Mouse (Mus musculus): ENCODE data around the gene Gm42417. TPM values are rescaled to one million over a fixed set of nuclear protein-coding genes. Genes with fewer than 3 reads are reported as not detected.
A peak's percentile ranks its signal among the peaks of the same experiment; 100 is the strongest.

Gm42417 gene
- polyA plus RNA-seq, 1 experiment from 2014 or later: 0.29 TPM

DNA sequence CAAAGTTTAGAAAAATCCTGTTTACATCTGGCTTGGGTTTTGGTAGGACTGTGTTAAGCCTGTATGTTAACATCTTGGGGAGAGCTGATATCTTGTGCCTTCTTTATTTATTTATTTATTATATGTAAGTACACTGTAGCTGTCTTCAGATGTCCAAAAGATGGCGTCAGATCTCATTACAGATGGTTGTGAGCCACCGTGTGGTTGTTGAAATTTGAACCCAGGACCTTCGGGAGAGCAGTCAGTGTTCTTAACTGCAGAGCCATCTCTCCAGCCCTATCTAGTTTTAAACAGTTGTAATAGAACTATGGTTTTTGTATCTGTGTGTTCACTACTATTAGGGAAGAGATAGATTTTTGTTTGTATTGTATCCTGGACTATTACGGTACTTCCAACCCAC is 10.0 kb downstream of the Gm42417 start:
- no peak overlapping the region for H3K9ac ChIP-seq (ENCODE audit: low read length)
- peaks cover 9% of the 10 kb centered on the region for H3K36me3 ChIP-seq (ENCODE audit: control insufficient read depth, insufficient read depth, low read length)
- no peak overlapping the region for H3K4me3 ChIP-seq (ENCODE audit: low read depth, low read length)
- no peaks in the 10 kb centered on the region for H3K9me3 ChIP-seq (ENCODE audit: control insufficient read depth, low read length)
- no peak overlapping the region for H3K4me2 ChIP-seq (ENCODE audit: low read depth, severe bottlenecking)
- 88% methylated on average over 4 of the region's 4 CpGs for WGBS
- no peaks in the 10 kb centered on the region for H3K27me3 ChIP-seq (ENCODE audit: control insufficient read depth, insufficient read depth, low read length)
- ATAC-seq (ENCODE audit: insufficient number of reproducible peaks, low FRiP score, low TSS enrichment, low read depth) (no peak), DNase-seq (ENCODE audit: low spot score) (no peak)
- H3K27ac ChIP-seq (replicated peaks; ENCODE audit: low read depth, low read length): no peak overlapping the region
- no peaks in the 10 kb centered on the region for H3K4me1 ChIP-seq (ENCODE audit: control insufficient read depth, insufficient read depth, low read length)

DNA sequence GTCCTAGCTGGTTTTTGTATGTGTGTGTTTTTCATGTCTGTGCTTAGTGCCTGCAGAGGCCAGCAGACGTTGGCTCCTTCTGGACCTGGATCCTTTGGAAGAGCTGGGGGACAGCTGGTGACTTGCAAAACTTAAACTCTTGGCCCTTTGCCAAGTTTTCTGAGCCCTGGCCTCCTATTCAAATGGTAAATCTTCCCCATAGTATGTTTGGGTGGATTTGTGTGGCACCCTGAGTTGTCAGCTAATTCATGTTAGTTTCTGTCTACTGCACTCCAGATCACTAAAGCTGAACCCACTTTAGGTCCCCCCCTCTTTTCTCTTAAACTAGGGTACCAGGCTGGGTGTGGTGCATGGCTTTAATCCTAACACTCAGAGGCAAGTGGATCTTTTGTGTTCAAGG is 10.9 kb downstream of the Gm42417 start:
- no peaks in the 10 kb centered on the region for H3K9me3 ChIP-seq (ENCODE audit: control insufficient read depth, low read length)
- no peaks in the 10 kb centered on the region for H3K27me3 ChIP-seq (ENCODE audit: control insufficient read depth, insufficient read depth, low read length)
- H3K4me2 ChIP-seq (ENCODE audit: low read depth, severe bottlenecking): no peak overlapping the region
- H3K4me3 ChIP-seq (ENCODE audit: low read depth, low read length): no peak overlapping the region
- ATAC-seq (ENCODE audit: insufficient number of reproducible peaks, low FRiP score, low TSS enrichment, low read depth) (no peak), DNase-seq (ENCODE audit: low spot score) (no peak)
- 50% methylated on average over 1 of the region's 1 CpGs for WGBS
- H3K27ac ChIP-seq (replicated peaks; ENCODE audit: low read depth, low read length): no peak overlapping the region
- no peak overlapping the region for H3K9ac ChIP-seq (ENCODE audit: low read length)
- peaks cover 9% of the 10 kb centered on the region for H3K36me3 ChIP-seq (ENCODE audit: control insufficient read depth, insufficient read depth, low read length)
- 0 out of 2 replicates have a peak, but pooled peaks cover under 1% of the 10 kb centered on the region for H3K4me1 ChIP-seq (ENCODE audit: control insufficient read depth, insufficient read depth, low read length)

DNA sequence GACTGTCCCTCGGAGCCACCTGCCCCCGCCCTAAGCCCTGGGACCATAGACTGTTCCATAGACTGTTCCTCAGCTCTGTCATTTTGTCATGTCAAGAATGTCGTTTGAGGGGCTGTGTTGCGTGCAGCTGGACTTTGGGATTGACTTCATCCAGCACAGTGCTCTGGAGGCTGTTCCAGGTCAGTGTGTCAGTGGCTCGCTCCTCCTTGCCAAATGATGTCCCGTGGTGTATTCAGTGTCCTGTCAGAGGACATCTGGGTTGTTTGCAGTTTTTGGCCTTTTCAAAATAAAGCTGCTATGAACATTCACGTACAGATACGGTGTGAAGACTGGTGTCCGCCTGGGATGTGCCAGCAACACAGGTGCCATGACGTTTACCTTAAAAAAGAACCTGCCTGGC is 12.3 kb downstream of the Gm42417 start:
- no peak overlapping the region for H3K9ac ChIP-seq (ENCODE audit: low read length)
- ATAC-seq (ENCODE audit: insufficient number of reproducible peaks, low FRiP score, low TSS enrichment, low read depth) (no peak), DNase-seq (ENCODE audit: low spot score) (no peak)
- no peaks in the 10 kb centered on the region for H3K27me3 ChIP-seq (ENCODE audit: control insufficient read depth, insufficient read depth, low read length)
- H3K4me2 ChIP-seq (ENCODE audit: low read depth, severe bottlenecking): no peak overlapping the region
- H3K27ac ChIP-seq (replicated peaks; ENCODE audit: low read depth, low read length): no peak overlapping the region
- no peaks in the 10 kb centered on the region for H3K9me3 ChIP-seq (ENCODE audit: control insufficient read depth, low read length)
- H3K4me3 ChIP-seq (ENCODE audit: low read depth, low read length): no peak overlapping the region
- H3K4me1 ChIP-seq (ENCODE audit: control insufficient read depth, insufficient read depth, low read length): 0 out of 2 replicates have a peak, but pooled peaks cover 2% of the 10 kb centered on the region
- H3K36me3 ChIP-seq (ENCODE audit: control insufficient read depth, insufficient read depth, low read length): peaks cover 10% of the 10 kb centered on the region
- WGBS: 94% methylated on average over 10 of the region's 10 CpGs

DNA sequence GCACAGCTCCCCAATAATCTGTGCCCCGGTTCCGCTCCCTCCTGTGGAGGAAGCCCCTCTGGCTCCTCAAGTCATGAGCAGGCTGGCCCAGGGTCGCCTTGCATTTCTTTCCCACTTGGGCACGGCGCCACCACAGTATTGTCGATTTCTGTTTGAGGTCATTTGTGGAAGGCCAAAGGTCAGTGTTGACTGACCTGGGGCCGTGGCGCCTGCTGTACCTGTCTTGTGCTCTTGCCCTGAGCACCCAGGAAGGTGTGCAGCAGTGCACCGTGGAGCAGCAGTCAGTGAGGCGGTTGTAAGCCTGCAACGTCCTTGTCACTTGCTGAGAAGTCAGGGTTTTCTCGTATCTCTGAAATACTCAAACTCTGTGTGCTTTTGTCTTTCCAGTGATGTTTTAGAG is 13.5 kb downstream of the Gm42417 start:
- Histone ChIP-seq H3K27me3 (ENCODE audit: control insufficient read depth, insufficient read depth, low read length) (no peaks in the 10 kb centered on the region), H3K4me2 (ENCODE audit: low read depth, severe bottlenecking) (no peak overlapping the region), H3K9ac (ENCODE audit: low read length) (no peak overlapping the region), H3K27ac (replicated peaks; ENCODE audit: low read depth, low read length) (no peak overlapping the region), H3K4me3 (ENCODE audit: low read depth, low read length) (no peak overlapping the region), H3K4me1 (ENCODE audit: control insufficient read depth, insufficient read depth, low read length) (0 out of 2 replicates have a peak, but pooled peaks cover 2% of the 10 kb centered on the region), H3K36me3 (ENCODE audit: control insufficient read depth, insufficient read depth, low read length) (peaks cover 20% of the 10 kb centered on the region), H3K9me3 (ENCODE audit: control insufficient read depth, low read length) (no peaks in the 10 kb centered on the region)
- DNase-seq (ENCODE audit: low spot score) (no peak), ATAC-seq (ENCODE audit: insufficient number of reproducible peaks, low FRiP score, low TSS enrichment, low read depth) (no peak)
- WGBS: 92% methylated on average over 12 of the region's 12 CpGs

DNA sequence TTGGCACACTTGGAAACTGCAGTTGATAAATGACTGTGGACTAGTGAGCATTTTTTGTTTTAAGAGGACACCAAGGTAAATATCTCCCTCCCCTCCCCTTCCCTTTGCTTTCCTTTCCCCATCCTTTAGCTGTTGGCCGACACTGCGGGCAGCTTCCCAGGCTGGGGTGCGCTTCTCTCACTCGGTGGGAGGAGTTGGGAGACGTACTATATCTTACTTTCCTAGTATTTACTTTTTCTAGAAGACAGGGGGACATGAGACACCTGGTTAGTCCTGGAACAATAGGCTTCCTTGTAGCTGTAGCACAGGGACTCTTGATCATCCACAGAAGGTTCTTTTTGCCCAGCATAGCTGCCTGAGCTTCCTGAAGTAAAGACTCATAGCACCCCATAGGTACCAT is 15.2 kb downstream of the Gm42417 start:
- no peak overlapping the region for H3K27ac ChIP-seq (replicated peaks; ENCODE audit: low read depth, low read length)
- DNase-seq (ENCODE audit: low spot score) (no peak), ATAC-seq (ENCODE audit: insufficient number of reproducible peaks, low FRiP score, low TSS enrichment, low read depth) (no peak)
- H3K4me3 ChIP-seq (ENCODE audit: low read depth, low read length): no peak overlapping the region
- 0 out of 2 replicates have a peak, but pooled peaks cover 2% of the 10 kb centered on the region for H3K4me1 ChIP-seq (ENCODE audit: control insufficient read depth, insufficient read depth, low read length)
- no peaks in the 10 kb centered on the region for H3K27me3 ChIP-seq (ENCODE audit: control insufficient read depth, insufficient read depth, low read length)
- H3K36me3 ChIP-seq (ENCODE audit: control insufficient read depth, insufficient read depth, low read length): peaks cover 28% of the 10 kb centered on the region
- no peaks in the 10 kb centered on the region for H3K9me3 ChIP-seq (ENCODE audit: control insufficient read depth, low read length)
- H3K9ac ChIP-seq (ENCODE audit: low read length): no peak overlapping the region
- 94% methylated on average over 5 of the region's 5 CpGs for WGBS
- H3K4me2 ChIP-seq (ENCODE audit: low read depth, severe bottlenecking): no peak overlapping the region

DNA sequence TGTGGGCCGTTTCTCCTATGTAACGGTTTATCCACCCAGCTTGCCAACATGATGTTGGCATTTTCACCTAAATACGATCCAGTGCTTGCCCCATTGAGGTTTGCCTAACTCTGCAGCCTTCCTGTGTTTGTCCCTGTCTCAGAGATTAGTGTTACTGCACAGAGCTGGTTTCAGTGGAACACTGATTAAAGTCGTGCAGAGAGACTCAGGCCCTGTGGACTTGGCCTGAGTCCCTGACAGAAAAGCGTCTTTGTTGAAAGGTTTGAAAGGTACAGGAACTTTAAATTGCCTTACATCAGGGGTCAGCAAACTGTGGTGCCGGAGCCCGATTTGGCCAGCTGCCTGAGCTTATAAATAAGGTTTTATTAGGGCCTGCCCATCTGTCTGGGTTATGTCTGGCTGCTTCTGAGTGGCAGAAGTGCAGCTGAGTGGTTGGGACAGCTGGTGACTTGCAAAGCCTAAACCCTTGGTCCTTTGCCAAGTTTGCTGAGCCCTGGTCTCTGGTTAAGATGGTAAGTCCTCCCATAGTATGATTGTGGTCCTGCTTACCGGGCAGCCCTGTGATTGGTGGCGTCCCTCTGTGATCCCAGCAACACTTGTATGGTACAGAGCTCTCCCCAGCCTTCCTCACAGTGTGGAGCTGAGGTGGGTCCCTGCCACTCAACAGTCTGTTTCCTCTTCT is 15.8 kb downstream of the Gm42417 start:
- H3K9me3 ChIP-seq (ENCODE audit: control insufficient read depth, low read length): no peaks in the 10 kb centered on the region
- no peak overlapping the region; the same call in 1 of the 2 replicates for H3K27ac ChIP-seq (replicated peaks; ENCODE audit: low read depth, low read length)
- H3K4me3 ChIP-seq (ENCODE audit: low read depth, low read length): no peak overlapping the region
- H3K4me1 ChIP-seq (ENCODE audit: control insufficient read depth, insufficient read depth, low read length): 0 out of 2 replicates have a peak, but pooled peaks cover 2% of the 10 kb centered on the region
- no peak overlapping the region for H3K4me2 ChIP-seq (ENCODE audit: low read depth, severe bottlenecking)
- no peak for DNase-seq (ENCODE audit: low spot score)
- H3K36me3 ChIP-seq (ENCODE audit: control insufficient read depth, insufficient read depth, low read length): peaks cover 30% of the 10 kb centered on the region
- peak; percentile 56; the same call in 1 of the 2 replicates for ATAC-seq (ENCODE audit: insufficient number of reproducible peaks, low FRiP score, low TSS enrichment, low read depth)
- H3K9ac ChIP-seq (ENCODE audit: low read length): no peak overlapping the region
- 67% methylated on average over 9 of the region's 9 CpGs for WGBS
- no peaks in the 10 kb centered on the region for H3K27me3 ChIP-seq (ENCODE audit: control insufficient read depth, insufficient read depth, low read length)

DNA sequence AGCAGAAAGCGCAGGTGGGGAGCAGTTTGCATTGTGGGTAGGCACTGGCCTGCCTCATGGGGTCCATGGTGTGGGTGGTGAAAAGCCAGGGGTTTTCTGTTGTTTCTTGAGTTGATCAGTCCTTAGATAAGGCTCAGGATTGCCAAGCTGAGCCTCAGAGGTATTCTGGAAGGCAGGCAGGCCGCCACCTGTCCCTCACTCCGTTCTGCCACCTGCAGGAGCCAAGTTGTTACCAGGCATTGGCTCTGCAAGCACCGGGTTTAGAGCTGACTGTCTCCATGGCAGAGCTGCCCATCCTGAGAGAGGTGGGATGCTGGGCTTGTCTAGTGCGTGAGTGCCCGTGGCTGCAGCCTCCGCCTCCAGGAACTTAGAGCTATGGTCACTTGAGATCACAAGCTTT is 17.0 kb downstream of the Gm42417 start:
- Histone ChIP-seq H3K9ac (ENCODE audit: low read length) (no peak overlapping the region), H3K9me3 (ENCODE audit: control insufficient read depth, low read length) (no peaks in the 10 kb centered on the region), H3K4me2 (ENCODE audit: low read depth, severe bottlenecking) (no peak overlapping the region), H3K27me3 (ENCODE audit: control insufficient read depth, insufficient read depth, low read length) (no peaks in the 10 kb centered on the region), H3K4me3 (ENCODE audit: low read depth, low read length) (no peak overlapping the region), H3K27ac (replicated peaks; ENCODE audit: low read depth, low read length) (no peak overlapping the region), H3K4me1 (ENCODE audit: control insufficient read depth, insufficient read depth, low read length) (0 out of 2 replicates have a peak, but pooled peaks cover 2% of the 10 kb centered on the region), H3K36me3 (ENCODE audit: control insufficient read depth, insufficient read depth, low read length) (peaks cover 30% of the 10 kb centered on the region)
- 93% methylated on average over 7 of the region's 7 CpGs for WGBS
- no peak for ATAC-seq (ENCODE audit: insufficient number of reproducible peaks, low FRiP score, low TSS enrichment, low read depth)
- no peak for DNase-seq (ENCODE audit: low spot score)

DNA sequence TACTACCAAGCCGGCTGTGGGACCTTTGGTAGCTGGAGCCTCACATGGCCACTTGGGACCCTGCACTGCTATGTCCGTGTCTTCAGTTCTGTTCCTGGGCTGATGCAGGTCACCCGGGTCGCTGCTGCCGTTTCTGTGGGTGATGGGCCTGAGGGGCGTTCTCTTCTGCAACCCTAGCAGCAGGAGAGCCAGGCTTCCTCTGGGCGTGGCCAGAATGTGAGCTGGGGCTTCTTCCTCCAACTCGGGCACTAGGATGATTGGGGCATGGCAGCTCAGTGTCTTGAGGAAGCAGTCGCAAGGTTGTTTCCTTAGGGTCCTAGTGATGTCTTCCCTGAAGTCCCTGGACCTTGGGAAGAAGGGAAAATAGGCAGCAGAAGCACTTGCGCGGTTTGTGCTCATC is 19.6 kb downstream of the Gm42417 start:
- Histone ChIP-seq H3K4me3 (ENCODE audit: low read depth, low read length) (no peak overlapping the region), H3K27me3 (ENCODE audit: control insufficient read depth, insufficient read depth, low read length) (no peaks in the 10 kb centered on the region), H3K27ac (replicated peaks; ENCODE audit: low read depth, low read length) (no peak overlapping the region), H3K4me1 (ENCODE audit: control insufficient read depth, insufficient read depth, low read length) (0 out of 2 replicates have a peak, but pooled peaks cover 2% of the 10 kb centered on the region), H3K4me2 (ENCODE audit: low read depth, severe bottlenecking) (no peak overlapping the region), H3K36me3 (ENCODE audit: control insufficient read depth, insufficient read depth, low read length) (peaks cover 21% of the 10 kb centered on the region), H3K9ac (ENCODE audit: low read length) (no peak overlapping the region), H3K9me3 (ENCODE audit: control insufficient read depth, low read length) (no peaks in the 10 kb centered on the region)
- 86% methylated on average over 11 of the region's 11 CpGs for WGBS
- no peak for DNase-seq (ENCODE audit: low spot score)
- no peak for ATAC-seq (ENCODE audit: insufficient number of reproducible peaks, low FRiP score, low TSS enrichment, low read depth)

DNA sequence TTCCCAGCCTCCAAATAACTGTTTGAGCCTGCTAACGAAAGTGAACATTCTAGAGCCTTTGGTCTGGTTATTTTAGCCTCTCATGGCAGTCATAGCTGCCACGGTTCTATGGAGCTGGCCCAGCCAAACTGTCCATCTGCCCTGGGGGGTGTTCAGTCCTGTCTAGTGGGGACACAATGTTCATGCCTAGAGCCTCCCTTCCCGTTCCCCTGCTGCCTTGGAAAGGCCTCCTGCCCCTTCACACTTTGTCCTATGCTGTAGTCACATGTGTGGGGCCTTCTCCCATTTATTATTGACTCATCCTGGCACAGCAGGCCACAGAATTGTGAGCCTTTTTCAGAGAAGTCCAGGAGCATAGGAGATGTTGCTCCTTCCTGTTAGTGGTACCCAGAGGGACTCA is 21.0 kb downstream of the Gm42417 start:
- Histone ChIP-seq H3K4me1 (ENCODE audit: control insufficient read depth, insufficient read depth, low read length) (peaks cover 4% of the 10 kb centered on the region), H3K36me3 (ENCODE audit: control insufficient read depth, insufficient read depth, low read length) (peaks cover 21% of the 10 kb centered on the region), H3K27ac (replicated peaks; ENCODE audit: low read depth, low read length) (no peak overlapping the region), H3K9ac (ENCODE audit: low read length) (no peak overlapping the region), H3K4me3 (ENCODE audit: low read depth, low read length) (no peak overlapping the region), H3K4me2 (ENCODE audit: low read depth, severe bottlenecking) (no peak overlapping the region), H3K27me3 (ENCODE audit: control insufficient read depth, insufficient read depth, low read length) (no peaks in the 10 kb centered on the region), H3K9me3 (ENCODE audit: control insufficient read depth, low read length) (no peaks in the 10 kb centered on the region)
- WGBS: 85% methylated on average over 3 of the region's 3 CpGs
- ATAC-seq (ENCODE audit: insufficient number of reproducible peaks, low FRiP score, low TSS enrichment, low read depth) (no peak), DNase-seq (ENCODE audit: low spot score) (no peak)

Measured in limb, embryonic 11.5 days (tissue).